Mouse (Mus musculus) cortical plate, adult 2 months (tissue): ENCODE data around the gene Etfa.

Experiments used
- CTCF ChIP-seq: fragments of 200-500 bp; IDR thresholded peaks from 2 replicates; pipeline ENCODE4 v1.5.1; 2011; ENCODE audit warnings: mild to moderate bottlenecking, control low read depth, low read length; ENCODE audit not compliant: insufficient read depth; ENCODE audit errors: extremely low read depth
- POLR2A ChIP-seq: fragments of 200-500 bp; IDR thresholded peaks from 2 replicates; pipeline ENCODE4 v1.6.1; 2011; ENCODE audit warnings: mild to moderate bottlenecking, low read length, control low read depth; ENCODE audit not compliant: insufficient read depth; ENCODE audit errors: extremely low read depth

- TF ChIP-seq CTCF (no peak), POLR2A (no peak)
These were observed 79.4 kb downstream of the Etfa start for GRCm38 (mm10) chr9:55432306-55433289.
